Mouse (Mus musculus) heart, adult 8-10 months (tissue): Measurements from ENCODE around the gene Baiap2l1. TPM values are rescaled to one million over a fixed set of nuclear protein-coding genes. Genes with fewer than 3 reads are reported as not detected.
"Not testable (repeated sequence)": the region's sequence is repeated elsewhere in the genome, so short reads cannot be mapped to it uniquely, and the experiment has no call there.

Source experiments
- DNase-seq: peaks from one replicate; pipeline ENCODE4 v3.0.0; 2022; ENCODE audit warnings: low spot score
- total RNA-seq, 4 experiments: library from RNA; stranded (reverse); gene quantifications; 2 replicates each; pipeline ENCODE4 v1.2.4; 2022

Gene Baiap2l1
- total RNA-seq, 4 experiments from 2014 or later = 6.4 to 10.6 (median 8.3) TPM

DNA sequence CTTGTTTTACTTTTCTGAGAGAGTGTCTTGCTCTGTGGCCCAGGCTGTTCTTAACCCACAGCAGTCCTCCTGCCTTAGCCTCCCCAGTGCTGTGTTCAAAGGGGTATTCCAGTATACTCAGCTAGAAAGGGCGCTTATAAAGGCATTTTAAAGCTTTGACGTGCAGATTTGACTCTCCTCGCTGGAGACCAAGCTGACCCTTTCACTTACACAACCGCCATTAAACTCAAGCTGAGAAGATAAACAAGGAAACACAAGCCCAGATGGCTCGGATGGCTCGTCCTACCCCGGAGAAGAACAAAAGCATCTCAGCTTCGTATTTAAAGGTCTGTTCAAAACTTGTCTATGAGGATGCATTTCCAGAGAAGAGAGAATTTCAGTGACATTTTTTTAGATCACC is 6.7 kb downstream of the Baiap2l1 start:
- DNase-seq = no peak

DNA sequence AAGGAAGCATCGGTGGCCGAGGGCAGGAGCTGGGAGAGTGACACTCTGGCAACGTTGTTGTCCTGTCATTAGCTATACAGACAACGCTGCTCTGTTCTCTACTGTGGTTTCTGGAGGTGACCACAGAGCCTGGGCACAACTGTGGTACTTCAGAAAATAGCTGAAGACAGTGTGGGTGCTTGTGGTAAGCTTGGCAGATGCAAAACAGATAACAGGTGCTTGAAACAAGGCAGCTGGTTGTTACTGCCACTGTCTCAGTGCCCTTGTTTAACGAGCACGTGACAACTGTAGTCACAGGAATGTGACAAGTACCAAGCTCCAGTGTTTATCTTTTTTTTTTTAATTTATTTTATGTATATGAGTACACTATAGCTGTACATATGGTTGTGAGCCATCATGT is 13.3 kb downstream of the Baiap2l1 start:
- DNase-seq = no peak

- no peak for DNase-seq
Observed at GRCm38 (mm10) chr5:144341085-144341484, 16.8 kb downstream of the Baiap2l1 start.

GRCm38 (mm10) chr5:144338787-144339186 is 19.1 kb downstream of the Baiap2l1 start:
- no peak for DNase-seq

GRCm38 (mm10) chr5:144335357-144335756 is 22.6 kb downstream of the Baiap2l1 start:
- not testable (repeated sequence) for DNase-seq

DNA sequence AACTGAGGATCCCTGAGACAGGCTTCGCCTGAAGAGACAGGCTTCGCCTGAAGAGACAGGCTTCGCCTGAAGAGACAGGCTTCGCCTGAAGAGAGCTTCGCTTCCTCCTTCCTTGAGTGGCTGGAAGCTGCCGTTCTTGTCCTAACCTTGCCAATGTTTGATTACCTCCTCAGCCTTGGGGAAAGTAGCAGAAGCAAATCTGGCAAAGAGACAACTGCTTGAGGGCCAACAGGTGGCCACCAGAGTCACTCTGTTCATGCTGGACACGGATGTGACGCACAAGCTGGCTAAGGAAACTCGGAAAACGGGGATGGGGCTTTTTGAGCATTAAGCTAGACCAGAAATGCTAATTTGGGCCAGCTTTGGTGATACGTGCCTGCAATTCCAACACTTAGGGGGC is 23.9 kb downstream of the Baiap2l1 start:
- no peak for DNase-seq

DNA sequence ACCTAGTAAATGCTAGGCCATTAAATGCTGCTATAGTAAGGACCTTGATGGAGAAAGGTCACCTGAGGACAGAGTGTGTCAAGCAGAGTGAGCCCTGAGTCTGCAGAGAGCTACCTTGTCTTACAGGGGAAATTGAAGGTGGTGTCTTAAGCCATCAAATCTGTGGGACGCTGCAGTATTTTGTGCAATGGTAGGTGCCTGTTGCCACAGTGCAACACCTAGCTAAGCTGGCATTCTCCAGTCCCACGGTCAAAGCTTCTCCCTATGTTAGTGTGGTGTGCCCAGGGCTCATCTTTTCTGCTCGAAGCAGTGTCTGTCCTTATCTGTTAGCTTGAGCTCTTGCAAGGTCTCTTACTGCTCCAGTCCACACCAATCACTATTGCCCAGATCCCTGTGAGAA is 35.2 kb downstream of the Baiap2l1 start:
- no peak for DNase-seq

- DNase-seq = peak; percentile 30
Observed at GRCm38 (mm10) chr5:144321681-144322080, 36.2 kb downstream of the Baiap2l1 start.

- DNase-seq = no peak
Observed at GRCm38 (mm10) chr5:144318286-144318685, 39.6 kb downstream of the Baiap2l1 start.

DNA sequence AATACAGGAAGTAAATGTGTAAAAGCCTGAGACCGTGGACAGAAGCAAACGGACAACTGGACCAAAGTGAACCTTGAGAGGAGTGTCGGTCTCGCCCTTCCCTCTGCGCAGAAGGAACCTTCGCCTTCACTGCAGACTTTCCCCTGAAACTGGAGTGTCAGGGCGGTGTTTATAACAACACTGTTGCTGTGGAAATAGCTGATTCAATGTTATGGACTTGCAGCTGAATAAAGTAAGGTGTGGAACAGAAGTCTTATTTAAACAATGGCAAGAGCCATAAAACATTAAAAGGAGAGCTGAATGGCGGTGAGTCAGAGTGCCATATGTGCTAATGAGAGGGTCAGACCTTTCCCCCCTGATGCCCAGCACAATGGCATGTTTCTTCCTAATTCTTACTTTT is 40.5 kb downstream of the Baiap2l1 start:
- no peak for DNase-seq

DNA sequence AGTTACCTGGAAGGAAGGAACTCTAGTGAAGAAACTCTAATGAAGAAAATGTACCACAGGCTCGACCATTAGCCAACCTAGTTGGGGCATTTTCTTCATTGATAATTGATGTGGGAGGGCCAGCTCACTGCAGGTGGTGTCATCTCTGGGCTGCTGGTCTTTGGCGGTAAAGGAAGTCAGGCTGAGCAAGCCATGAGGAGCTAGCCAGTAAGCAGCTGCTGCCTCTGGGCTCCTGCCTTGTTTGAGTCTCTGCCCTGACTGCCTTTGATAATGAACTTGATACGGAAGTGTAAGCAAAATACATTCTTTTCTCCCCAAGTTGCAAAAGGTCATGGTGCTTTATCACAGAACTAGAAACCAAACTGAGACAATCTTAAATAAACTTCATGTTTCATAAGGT is 41.5 kb downstream of the Baiap2l1 start:
- no peak for DNase-seq

DNA sequence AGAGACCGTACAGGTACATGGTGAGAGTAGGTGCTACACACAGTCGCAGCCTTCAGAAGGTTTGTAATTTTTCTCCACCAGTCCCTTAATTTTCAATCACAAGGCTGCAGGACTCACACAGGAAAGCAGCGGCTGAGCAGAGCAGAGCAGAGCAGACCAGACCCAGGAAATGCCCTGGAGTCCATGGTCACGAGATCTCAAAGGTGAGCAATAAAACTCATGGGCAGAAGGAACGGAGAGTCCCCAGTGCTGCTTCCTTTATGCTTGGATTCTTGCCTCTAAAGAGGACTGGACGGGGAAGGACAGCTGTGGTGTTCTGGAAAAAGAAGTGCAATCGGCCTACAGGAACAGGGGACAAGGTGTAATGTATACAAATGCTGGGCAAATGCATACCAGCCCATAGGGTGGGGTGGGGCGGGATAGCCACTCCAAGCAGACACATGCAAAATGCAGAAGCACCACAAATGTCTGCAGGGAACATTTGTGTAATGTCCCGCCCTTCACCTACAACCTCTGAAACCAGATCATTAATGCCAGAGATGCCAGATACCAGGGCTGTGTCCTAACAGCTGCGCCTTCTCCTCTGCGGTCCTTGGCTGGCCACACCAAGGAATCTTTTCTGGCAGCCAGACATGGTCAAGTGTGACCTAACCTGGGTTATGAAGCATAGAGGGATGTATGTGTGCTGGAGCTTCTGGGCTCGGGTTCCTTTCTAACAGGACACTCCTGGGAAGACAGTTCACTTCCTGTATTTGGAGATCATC is 43.0 kb downstream of the Baiap2l1 start:
- no peak for DNase-seq

GRCm38 (mm10) chr5:144313335-144313734 is 44.6 kb downstream of the Baiap2l1 start:
- DNase-seq = no peak

GRCm38 (mm10) chr5:144312183-144312582 is 45.7 kb downstream of the Baiap2l1 start:
- no peak for DNase-seq

DNA sequence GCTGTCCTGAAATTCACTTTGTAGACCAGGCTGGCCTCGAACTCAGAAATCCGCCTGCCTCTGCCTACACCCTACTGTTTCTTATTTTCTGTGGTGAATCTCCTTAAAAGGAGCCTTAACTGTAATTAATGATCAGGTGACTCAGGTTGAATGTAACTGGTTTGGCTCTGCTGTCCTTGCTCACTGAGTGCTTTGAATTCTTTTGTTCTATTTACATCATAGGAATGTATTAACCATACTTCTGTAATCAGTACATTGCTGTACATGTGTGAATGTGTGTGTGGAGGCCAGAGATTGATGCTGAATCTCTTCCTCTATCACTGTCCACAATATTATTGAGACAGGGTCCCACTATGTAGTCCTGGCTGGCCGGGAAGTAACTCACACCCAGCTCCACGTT is 49.0 kb downstream of the Baiap2l1 start:
- DNase-seq = no peak

DNA sequence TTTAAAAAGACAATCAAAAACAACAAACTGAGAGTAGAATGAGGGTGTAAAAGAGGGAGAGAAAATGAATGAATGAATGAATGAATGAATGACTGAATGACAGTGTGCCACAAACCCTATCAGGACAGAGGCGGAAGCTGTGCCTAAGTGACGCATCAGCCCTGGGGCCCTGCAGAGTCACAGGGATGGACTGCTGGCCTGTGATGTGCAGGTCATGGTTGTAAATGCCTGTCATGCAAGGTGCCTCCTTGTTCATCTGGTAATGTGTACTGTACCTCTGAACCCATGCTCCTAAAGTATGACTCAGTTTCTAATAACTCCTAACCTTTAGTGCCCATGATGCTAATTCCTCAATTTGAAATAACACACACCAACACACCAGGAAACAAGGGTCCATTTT is 54.8 kb downstream of the Baiap2l1 start:
- DNase-seq = no peak

- no peak for DNase-seq
Observed at GRCm38 (mm10) chr5:144296090-144296604, 61.8 kb downstream of the Baiap2l1 start.

DNA sequence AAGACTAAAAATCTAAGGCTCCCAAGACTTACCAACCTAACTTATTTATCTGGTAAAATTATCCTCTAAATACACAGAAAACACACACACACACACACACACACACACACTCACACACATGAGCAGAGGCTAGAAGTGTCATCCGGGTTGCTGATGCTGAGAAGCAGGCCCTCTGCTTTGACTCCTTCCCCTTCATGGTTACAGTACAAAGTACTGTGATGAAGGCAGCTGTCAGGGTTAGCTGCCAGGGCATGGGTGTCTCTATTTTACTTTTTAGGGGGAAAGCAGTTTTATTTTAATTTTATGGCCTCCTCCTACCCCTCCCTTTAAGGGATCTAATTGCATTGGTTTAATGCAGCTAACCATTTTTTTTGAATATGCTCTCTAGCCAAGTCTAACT is 62.6 kb downstream of the Baiap2l1 start:
- no peak for DNase-seq

DNA sequence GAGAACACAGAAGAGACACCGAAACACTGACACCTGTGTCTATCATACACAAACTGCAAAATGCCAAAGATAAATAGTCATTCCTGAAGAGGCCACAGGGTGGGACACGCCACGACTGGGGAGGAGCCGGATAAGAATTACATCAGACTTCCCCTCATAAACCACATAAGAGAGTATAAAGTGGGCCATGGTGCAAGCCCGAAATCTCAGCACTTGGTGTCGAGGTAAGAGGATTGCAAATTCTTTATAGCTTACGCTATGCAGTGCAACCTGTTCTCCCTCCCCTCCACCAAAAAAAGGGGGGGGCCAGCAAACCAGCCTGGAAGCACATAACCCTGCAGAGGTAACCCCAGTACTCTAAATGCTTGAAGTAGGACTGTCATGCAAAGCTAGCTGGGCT is 63.0 kb downstream of the Baiap2l1 start:
- DNase-seq = no peak

- peak; percentile 45 for DNase-seq
Observed at GRCm38 (mm10) chr5:144289769-144290440, 68.0 kb downstream of the Baiap2l1 start.

DNA sequence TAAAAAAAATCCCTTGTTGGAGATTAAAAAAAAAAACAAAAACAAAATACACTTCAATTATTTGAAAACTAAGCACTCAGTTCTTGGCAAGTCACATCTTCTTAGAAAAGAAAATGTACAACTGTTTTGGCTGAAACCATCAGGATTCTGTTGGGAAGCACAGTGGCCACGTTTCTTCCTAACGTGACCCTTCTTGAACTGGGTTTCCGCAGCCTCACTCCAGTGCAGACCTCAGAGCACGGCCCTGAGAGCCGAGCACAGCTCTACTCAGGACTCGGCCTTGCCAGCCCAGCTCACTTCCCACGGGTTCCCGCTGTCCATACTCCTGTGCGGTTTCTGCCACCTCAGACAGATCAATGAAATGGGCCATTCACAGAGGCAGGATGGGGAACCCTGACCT is 69.5 kb downstream of the Baiap2l1 start:
- DNase-seq = no peak

DNA sequence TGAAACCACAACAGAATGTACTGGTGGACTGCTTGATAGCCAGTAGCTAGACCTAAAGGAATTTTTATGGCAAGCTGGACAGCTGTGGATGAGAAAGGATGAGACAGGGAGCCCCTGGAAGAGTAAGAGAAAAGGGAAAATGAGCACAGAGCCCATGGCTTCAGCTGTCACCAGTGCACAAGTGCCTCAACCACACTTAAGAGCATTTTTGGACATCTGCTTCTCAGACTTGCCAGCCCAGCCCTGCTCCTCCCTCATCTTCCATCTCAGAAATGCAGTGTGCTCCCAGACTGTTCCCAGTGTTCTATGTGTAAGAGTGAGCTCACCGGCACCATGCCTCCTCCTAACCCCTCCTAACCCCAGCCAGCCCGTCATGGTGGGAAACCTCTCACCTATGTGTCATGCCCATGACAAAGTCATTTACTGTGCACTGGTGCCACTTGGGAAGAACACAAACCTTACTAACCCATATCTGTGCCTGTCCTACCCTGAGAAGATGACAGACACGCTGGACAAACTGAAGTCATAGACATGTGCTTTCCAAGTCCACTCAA is 70.6 kb downstream of the Baiap2l1 start:
- DNase-seq = no peak
